Mouse (Mus musculus): Measurements from ENCODE around the gene Cdc42ep4. TPM values are rescaled to one million over a fixed set of nuclear protein-coding genes. Genes with fewer than 3 reads are reported as not detected.

Cdc42ep4 gene
- 10 to 100 TPM; 32.4 to 41.1 (median 37.3) TPM for total RNA-seq (2022)

DNA sequence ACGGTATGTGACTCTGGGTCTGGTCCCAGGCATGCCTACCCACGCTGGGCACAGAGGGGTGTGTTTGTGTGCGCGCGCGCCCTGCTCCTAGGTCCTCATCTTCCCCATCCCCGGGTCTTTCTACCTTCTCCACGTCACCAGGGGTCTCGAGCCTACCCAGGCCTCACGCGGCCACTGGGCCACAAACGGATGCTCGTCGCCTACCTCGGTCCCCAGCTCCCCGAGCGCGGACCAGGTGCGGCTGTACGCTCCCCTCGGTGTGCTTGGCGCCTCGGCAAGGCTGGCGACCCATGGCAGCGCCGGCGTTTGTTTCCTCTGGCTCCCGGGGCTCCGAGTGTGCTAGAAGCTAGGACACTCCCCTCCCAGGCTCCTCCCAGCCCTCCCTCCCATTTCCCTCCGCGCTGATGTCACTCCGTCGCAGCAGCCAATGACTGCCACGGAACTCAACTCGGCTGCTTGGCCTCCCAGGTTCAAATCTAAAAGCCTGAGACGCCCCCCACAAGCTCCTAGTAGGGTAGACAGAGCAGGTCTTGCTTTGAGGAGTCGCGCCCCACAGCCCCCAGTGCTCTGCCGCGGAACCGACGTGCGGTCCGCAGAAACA, at the start of gene Cdc42ep4:
Gene Cdc42ep4 (minus strand): TSS at position 398 of the 601 bp plus-strand sequence.
- DNase-seq (ENCODE audit: low spot score in 2 of 2) = peak; percentile 64 to 71

GRCm38 (mm10) chr11:113800026-113800425, 48.3 kb upstream of the Cdc42ep4 start:
- no peak for DNase-seq (ENCODE audit: low spot score in 2 of 2)

DNA sequence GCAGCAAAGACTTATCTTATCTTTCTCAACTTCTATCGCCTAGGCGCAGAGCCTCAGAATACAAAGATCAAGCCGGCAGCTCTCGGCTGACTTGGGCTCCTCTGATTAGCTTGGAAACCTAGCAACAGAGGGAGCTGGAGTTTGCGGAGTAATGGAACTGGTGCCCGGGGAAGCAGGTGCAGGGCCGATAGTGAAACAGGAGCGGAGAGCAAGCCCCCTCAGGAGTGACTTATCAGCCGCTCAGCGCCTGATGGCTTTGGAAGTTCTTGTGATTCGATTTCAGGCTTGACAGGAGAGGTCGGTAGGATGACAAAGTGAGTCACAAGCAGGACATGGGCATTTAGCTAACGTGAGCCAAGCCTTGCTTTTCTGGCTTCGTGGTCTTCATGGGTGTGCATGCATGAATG, 47.4 kb upstream of the Cdc42ep4 start:
- DNase-seq (ENCODE audit: low spot score in 2 of 2) = no peak

DNA sequence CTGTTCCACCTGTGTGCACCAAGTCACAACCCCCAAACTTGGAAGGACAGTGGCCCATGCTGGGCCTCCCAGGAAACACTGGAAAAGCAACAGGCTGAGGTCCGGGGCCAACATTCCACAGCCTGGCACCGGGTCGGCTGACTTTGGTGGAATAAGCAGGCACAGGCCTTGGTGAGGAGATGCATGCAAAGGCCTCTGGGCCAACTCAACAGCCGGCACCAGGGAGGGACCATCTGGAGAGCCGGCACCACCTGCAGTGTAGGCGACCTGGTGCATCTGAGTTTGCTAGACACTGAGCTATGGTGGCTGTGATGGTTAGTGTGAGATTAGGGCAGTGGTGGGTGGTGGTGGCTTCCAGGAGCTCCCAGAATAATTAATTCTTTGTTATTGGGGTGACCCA, 46.3 kb upstream of the Cdc42ep4 start:
- peak; percentile 81 to 84 for DNase-seq (ENCODE audit: low spot score in 2 of 2)

DNA sequence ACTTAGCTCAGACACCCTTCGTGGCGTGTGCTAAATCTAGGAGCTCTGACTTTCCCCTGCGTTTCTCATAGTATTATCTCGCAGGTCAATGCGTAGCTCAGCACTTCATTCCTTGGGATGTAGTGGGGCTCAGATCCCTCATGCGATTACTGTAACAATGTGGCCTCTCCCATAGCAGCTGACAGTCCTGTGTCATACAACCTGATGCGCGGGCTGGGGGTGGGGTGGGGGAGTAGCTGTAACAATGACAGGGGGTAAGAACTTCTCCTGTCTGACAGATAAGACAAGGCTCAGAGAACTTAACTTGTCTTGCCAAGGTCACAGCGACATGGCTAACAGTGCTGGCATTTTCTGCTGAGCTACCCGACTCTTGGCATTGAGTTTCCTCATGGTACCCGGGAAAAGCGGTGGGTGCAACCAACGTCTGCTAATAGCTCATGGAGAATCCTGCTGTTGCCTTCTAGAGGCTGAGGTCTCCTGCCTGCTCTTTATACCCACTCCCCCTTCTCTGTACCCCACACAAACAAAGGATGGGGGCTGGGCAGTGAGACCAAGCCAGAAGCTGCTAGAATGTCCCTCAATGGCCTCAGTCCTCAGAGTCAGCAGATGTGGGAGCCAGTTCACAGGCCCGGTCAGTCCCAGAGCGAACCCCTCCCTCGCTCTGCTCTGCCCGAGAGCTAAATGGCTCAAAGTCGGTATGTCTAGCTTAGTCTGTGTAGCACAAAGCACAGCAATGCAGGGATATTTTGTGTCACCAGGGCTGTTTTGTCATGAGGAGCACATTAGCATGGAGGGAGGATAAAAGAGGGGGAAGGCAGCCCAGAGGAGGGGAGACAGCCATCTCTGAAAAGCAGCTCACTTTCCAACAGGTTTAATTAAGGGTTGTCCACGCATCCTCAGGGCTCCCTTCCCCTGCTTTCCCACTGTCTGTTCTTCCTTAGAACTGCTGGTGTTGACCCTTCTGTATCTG, 45.6 kb upstream of the Cdc42ep4 start:
- DNase-seq (ENCODE audit: low spot score in 2 of 2) = no peak

GRCm38 (mm10) chr11:113795846-113796245, 44.2 kb upstream of the Cdc42ep4 start:
- DNase-seq (ENCODE audit: low spot score in 2 of 2) = no peak

DNA sequence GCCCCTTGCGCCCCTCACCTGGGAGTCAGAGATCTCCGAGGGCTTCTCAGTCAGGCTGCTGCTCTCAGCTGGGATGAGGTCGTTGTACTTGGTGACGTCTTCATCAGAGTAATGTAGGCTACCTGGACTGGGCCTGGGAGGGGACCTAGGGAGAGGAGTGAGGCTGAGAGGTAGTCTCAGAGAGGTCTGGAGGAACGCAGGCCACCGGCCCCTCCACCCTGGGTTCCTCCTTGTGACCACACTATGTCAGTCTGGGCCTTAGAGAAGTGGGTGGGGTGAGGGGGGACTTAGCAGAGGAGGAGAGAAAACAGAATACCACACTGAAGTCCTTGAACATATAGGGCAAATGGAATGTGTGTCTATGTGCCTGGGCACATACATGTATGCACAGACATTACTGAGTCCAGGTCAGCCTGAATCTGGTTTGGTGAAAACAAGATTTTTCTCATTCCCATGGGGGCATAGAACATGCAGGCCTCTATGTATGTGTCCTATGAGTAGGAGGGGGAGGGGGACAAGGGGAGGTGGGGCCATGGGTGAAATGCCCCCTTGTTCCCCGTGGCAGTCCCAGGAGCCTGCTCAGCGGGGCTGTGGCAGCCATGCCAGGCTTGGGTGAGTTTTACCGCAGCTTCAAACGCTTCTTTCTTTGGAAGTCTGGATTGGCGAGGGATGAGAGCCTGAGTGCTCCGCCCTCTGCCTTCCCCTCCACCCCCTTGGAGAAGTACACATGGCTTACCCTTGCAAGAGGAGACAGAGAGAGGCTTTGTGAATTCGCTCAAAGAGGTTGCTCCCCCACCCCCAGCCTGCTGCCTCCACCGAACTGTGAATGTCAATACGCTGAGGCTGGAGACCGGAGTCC, 39.9 kb upstream of the Cdc42ep4 start:
- peak; percentile 51 to 79 for DNase-seq (ENCODE audit: low spot score in 2 of 2)

DNA sequence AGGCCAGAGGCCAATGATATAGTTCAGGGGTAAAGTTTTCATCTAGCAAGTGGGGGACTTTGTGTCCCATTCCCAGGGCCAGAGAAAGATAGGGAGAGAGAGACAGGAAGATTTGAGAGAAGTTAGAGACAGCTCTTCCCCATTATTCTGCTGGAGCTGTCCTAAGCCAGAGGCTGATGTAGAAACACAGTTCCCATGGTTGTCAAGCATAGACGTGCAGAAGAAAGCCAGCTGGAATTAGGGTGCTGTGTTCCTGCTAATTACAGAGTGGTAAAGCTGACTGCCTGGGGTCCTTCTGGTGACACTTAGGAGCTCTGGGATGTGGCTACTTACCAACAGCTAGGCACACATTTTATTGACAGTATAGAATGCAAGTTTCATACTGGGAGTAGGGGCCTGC, 37.4 kb upstream of the Cdc42ep4 start:
- no peak for DNase-seq (ENCODE audit: low spot score in 2 of 2)

DNA sequence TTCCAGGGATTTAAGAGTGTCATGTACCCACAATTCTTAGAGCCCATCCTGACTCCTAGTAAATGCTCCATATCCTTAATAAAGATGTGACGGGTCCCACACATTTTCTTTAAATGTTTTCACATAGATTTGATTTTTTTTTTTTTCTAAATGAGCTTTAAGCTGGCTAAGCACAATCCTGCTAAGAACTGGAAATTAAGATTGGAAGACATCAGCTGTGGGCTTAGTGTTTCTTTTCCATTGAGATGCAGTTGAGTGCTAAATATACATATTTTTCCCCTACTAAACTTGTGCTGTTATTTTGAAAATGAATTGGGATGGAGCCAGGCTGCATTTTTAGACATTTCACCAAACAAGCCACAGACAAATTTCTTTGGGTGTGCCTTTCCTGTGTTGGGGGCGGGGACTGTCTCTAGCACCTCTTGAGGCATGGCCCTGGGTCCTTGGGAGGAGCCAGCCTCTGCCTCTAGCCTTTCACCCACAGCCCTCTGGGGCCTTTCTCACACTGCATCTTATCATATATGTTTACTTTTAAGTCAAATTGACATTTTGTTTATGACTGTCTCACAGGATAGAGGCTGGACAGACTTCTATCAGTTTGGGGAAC, 36.6 kb upstream of the Cdc42ep4 start:
- DNase-seq (ENCODE audit: low spot score in 2 of 2) = no peak

GRCm38 (mm10) chr11:113787432-113788182, 35.9 kb upstream of the Cdc42ep4 start:
- no peak for DNase-seq (ENCODE audit: low spot score in 2 of 2)

GRCm38 (mm10) chr11:113787009-113787408, 35.3 kb upstream of the Cdc42ep4 start:
- no peak for DNase-seq (ENCODE audit: low spot score in 2 of 2)

- no peak for DNase-seq (ENCODE audit: low spot score in 2 of 2)
Measured at GRCm38 (mm10) chr11:113786395-113786794, 34.7 kb upstream of the Cdc42ep4 start.

DNA sequence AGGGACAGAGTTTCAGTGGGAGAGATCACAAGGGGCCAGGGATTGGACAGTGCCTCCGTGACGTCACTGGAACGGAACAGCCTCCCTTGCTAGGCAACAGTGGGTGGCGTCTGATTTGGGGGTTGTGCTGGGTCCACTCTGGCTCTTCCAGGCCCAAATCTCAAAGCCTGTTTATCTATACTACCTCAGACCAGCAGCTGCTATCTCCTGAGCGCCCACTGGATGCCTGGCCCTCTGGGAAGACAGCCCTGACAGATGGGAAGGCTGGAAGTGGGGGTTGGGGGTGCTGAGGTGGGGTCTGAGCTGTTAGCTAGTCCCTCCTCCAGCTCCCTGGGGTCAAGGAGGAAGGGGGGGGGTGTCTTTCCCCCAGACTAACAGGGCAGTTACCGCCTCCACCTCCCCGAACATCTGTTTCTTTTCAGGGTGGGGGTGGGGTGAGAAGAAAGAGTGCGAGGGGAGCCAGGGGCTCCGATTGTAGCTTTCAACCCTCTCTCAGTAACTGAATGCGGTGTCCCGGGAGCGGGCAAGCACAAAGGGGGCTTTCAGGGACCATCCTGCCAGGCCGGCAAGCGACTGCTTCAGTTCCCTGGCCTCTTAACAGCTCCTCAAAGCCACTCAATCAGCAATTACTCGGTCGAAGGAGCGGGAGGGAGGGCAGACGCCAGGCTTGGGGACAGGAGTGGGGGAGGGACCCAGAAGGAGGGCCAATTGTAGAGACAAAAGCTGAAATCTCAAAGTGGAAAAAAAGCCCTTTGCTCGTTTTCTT, 33.9 kb upstream of the Cdc42ep4 start:
- peak; percentile 65 to 73 for DNase-seq (ENCODE audit: low spot score in 2 of 2)

- DNase-seq (ENCODE audit: low spot score in 2 of 2) = no peak
Measured at GRCm38 (mm10) chr11:113784656-113785396, 33.1 kb upstream of the Cdc42ep4 start.

GRCm38 (mm10) chr11:113782496-113782895, 30.8 kb upstream of the Cdc42ep4 start:
- DNase-seq (ENCODE audit: low spot score in 2 of 2) = no peak

DNA sequence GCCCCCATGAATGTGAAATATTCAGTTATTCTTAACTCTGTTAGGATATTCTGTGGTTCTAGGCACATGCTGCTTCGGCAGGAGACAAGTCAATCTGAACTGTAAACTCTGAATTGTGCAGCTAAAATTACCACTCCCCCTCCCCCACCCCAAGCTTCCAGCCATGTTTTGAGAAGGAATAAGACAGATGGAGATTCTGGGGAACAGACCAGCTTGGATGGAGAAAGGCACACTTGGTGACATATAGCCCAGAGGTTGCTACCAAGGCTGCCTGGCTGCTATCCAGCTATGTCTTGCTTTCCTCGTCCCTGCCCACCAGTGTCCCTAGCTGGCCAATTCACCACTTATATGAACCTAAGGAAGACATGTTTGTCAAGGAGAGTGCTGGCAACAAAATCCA, 30.3 kb upstream of the Cdc42ep4 start:
- no peak for DNase-seq (ENCODE audit: low spot score in 2 of 2)

- no peak for DNase-seq (ENCODE audit: low spot score in 2 of 2)
Measured at GRCm38 (mm10) chr11:113779680-113780041, 28.0 kb upstream of the Cdc42ep4 start.

GRCm38 (mm10) chr11:113778733-113779679, 27.3 kb upstream of the Cdc42ep4 start:
- DNase-seq (ENCODE audit: low spot score in 2 of 2) = no peak
